Mouse (Mus musculus): Measurements from ENCODE around the gene Spock1.
"Not testable (repeated sequence)": the region's sequence is repeated elsewhere in the genome, so short reads cannot be mapped to it uniquely, and the experiment has no call there.

The Spock1 gene

DNA sequence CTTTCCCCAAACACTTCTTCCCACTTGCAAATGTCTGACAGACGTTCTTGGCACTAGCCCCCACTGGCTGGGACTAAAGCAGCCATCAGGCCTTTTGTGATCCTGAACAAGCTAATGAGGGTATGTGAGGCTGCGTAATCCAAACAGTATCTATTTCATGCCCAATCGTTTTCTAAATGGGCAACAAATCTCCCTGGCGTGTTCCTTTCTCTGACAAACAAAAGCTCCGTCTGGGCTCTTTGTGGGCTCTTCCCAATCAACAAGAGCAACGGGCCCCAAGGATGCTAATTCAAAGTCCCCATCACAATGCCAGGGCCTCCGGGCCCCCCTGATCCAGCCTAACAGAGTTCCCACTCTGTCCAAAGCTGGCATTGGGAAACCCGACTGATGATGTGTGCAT is 304.9 kb downstream of the Spock1 start:
- DNase-seq (ENCODE audit: low read depth, low spot score): no peak

GRCm38 (mm10) chr13:57595761-57596051 is 312.4 kb downstream of the Spock1 start:
- DNase-seq (ENCODE audit: low read depth, low spot score): no peak

- DNase-seq (ENCODE audit: low read depth, low spot score): no peak
Observed at GRCm38 (mm10) chr13:57595032-57595760, 312.9 kb downstream of the Spock1 start.

DNA sequence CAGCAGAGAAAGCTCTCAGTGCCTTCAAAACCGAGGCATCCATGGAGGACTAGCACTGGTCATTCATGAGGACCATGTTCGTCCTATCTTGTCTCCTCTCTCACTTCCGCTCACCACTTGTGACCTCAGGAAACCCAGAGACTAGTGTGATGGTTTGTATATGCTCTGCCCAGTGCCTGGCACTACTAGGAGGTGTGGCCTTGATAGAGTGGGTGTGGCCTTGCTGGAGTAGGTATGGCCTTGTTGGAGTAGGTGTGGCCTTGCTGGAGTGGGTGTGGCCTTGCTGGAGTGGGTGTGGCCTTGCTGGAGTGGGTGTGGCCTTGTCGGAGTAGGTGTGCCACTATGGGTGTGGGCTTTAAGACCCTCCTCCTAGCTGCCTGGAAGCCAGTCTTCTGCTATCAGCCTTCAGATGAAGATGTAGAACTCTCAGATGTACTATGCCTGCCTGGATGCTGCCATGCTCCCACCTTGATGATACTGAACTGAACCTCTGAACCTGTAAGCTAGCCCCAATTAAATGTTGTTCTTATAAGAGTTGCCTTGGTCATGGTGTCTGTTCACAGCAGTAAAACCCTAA is 318.7 kb downstream of the Spock1 start:
- DNase-seq (ENCODE audit: low read depth, low spot score): not testable (repeated sequence)

DNA sequence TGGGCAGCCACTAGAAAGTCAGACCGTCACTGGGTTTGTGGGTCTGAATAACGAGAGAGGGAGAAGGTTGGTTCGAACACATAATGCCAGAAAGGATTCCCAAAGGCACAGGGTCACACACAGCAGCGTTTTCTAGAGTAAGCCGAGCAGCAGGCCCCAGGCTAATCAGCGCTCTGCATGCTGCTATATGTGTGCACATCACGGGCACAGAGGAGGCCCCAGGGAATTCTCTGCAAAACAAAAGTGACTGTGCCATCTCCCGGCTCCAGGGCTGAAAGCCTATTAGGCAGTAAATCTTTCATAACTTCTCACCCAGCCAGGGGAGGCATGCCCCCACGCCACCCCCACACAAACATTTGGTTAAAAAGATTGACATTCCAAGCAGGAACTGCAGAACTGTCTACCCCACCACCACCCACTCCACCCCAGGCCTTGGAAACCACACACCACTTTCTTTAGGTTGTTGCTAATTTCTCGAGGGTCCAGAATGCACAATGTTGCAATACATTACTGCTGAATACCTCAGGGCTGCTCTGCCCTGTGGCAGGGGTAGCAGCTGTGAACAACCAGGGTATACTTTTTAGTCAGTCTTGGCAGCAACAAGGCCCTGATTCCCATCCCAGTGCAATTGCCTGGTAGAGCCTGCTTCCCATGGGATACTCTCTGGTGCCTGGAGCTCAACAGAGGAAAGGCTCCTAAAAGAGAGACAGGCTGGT is 319.4 kb downstream of the Spock1 start:
- no peak for DNase-seq (ENCODE audit: low read depth, low spot score)

DNA sequence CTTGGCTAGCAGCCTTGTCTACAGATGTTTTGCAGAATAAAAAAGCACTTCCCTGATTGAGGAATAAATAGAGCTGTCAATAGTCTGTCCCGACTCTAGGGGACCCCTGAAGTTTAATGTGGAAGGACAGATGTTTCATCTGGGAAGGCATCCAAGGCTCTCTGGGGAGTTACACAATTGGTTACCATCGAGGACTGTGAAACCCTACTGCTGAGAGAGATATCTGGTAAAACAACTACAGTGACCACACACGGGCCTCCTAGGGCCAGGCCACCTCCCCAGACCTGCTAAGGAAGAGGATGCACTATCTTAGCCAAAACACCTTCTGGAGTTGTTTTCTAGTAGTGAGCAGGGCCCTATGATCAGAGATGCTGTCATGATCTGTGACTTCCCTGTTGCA is 323.0 kb downstream of the Spock1 start:
- DNase-seq (ENCODE audit: low read depth, low spot score): no peak

- no peak for DNase-seq (ENCODE audit: low read depth, low spot score)
Observed at GRCm38 (mm10) chr13:57582314-57582976, 325.7 kb downstream of the Spock1 start.

GRCm38 (mm10) chr13:57577541-57578244 is 330.4 kb downstream of the Spock1 start:
- no peak for DNase-seq (ENCODE audit: low read depth, low spot score)

GRCm38 (mm10) chr13:57573501-57573900 is 334.6 kb downstream of the Spock1 start:
- no peak for DNase-seq (ENCODE audit: low read depth, low spot score)

DNA sequence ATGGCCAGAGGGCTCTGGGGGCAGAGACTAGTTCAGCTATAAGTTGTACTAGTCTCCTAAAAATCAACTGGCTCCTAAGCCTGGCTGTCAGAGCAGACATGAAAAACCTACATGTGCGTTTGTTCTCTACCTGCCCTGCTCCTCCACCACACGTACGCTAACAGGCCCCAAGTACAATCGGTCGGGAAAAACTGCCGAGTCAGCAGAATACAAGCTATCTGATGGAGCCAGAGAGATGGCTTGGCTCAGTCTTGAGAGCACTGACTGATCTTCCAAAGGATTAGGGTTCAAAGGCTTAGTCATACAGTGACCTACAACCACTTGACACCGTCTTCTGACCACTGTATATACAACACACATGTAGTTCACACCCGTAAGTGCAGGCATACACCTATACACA is 339.7 kb downstream of the Spock1 start:
- DNase-seq (ENCODE audit: low read depth, low spot score): no peak

GRCm38 (mm10) chr13:57555186-57555585 is 352.9 kb downstream of the Spock1 start:
- no peak for DNase-seq (ENCODE audit: low read depth, low spot score)

DNA sequence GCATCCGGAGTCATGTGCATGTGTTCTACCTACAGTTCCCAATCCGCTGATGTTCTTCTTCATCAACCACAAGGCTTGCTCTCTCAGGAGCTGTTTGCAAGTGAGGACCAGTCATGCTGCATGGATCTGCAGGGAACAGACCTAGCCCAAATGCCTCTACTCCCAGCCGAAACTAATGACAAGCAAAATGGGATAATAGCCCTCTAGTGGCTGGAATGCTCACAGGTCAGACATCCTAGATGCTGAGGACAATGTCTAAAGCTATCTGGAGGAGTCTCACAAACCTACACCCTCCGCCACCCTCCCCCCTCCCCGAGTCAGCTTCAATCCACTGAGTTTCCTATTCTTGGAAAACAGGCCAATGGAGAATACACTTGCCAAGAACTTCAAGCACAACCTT is 358.4 kb downstream of the Spock1 start:
- DNase-seq (ENCODE audit: low read depth, low spot score): no peak

DNA sequence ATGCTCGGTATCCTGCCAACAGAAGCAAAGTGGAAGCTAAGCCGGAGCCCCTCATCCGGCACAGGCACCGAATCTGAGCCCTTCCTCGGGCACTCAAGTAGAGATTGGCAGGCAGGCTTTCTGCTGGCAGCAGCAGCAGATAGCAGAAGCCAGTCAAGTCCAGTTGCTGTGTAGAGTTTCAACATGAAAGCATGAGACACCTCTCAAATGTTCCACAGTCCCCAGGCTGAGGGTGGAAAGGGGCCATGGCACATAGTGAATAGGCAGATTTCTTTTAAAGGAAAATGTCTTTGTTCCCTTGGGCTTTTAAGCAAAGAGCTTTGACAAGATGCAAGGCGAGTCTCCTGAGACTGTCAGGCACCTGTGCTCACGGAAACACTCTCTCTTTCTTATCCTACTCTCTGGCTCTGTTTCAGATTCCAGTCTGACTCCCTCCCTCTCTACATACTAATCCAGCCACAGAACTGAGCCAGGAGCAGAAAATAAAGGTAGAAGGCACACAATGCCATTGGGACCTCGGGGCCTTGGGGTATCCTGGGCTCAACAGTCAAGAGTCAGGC is 371.1 kb downstream of the Spock1 start:
- no peak for DNase-seq (ENCODE audit: low read depth, low spot score)

- DNase-seq (ENCODE audit: low read depth, low spot score): no peak
Observed at GRCm38 (mm10) chr13:57534325-57534724, 373.8 kb downstream of the Spock1 start.

GRCm38 (mm10) chr13:57525946-57526345 is 382.2 kb downstream of the Spock1 start:
- no peak for DNase-seq (ENCODE audit: low read depth, low spot score)

- DNase-seq (ENCODE audit: low read depth, low spot score): no peak
Observed at GRCm38 (mm10) chr13:57524546-57524945, 383.6 kb downstream of the Spock1 start.

DNA sequence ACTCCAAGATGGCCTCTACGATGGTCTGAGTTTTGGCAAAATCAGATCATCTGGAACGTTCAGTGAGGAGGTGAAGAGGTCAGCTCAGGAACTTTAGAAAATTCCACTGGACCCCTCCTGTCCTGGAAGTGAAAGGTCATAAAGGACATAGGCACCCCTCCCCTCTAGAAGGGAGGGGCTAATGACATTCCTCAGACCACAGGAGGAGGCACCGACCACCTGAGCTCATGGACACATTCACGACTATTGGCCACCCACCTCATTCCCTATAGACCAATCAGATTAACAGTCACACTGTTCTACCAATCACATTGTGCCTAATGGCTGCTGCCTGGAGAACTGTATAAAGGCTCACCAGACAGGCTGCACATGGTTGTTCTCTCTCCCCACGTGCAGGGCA is 384.8 kb downstream of the Spock1 start:
- DNase-seq (ENCODE audit: low read depth, low spot score): no peak

DNA sequence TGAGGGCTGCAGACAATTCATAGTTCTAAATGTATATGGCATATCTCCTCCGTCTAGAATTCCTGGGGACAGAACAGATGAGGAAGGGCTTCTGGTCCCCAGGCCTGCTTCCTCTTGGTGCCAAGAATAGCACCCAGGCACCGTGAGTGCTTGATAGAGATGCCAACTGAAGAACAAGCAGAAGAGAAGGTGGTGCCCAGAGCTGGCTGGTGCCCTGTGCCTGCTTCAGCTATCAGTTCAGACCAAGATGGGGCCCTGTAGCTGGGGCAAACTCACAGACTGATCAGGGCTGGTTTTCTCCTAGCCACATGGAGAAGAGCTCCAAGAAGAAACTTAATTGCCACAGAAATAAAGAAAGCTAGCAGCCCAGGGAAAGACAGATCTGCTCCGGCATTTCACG is 385.8 kb downstream of the Spock1 start:
- no peak for DNase-seq (ENCODE audit: low read depth, low spot score)

GRCm38 (mm10) chr13:57521152-57521551 is 387.0 kb downstream of the Spock1 start:
- no peak for DNase-seq (ENCODE audit: low read depth, low spot score)

- no peak for DNase-seq (ENCODE audit: low read depth, low spot score)
Observed at GRCm38 (mm10) chr13:57519790-57520189, 388.3 kb downstream of the Spock1 start.

DNA sequence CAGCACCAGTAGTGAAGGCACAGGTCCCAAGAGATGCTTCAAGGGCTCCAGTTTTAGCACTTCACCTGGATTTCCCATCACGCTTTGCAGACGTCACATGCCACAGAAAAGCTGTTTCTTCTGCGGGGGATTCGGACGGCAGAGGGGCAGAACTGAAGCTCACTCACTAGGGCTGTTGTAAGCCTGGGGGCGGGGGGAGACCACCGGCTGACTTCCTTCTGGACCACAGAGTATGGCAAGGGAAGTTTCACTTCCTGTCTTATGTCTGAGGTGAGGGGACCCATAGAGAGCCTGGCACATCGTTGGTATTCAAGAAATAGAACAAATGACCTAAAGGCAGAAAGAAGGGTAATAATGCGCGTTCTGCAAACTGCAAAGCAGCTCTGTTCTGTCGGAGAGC is 392.4 kb downstream of the Spock1 start:
- no peak for DNase-seq (ENCODE audit: low read depth, low spot score)

GRCm38 (mm10) chr13:57501552-57501951 is 406.6 kb downstream of the Spock1 start:
- no peak for DNase-seq (ENCODE audit: low read depth, low spot score)

Data from CD4-positive, CD25-positive, alpha-beta regulatory T cell, adult 2 months (primary cell).